Mouse (Mus musculus) liver, adult 2 months (tissue): ENCODE measurements at regions not wholly inside any gene's neighbourhood (a gene's known extent, or its start where the extent isn't known, plus 50 kb on each side); places are given as distances from the start of the nearest gene placed in this dataset.

Experiments
- CTCF ChIP-seq: fragments of 200-500 bp; IDR thresholded peaks from 2 replicates; pipeline ENCODE4 v1.5.1; 2011; ENCODE audit warnings: low read depth, low read length, control low read depth
- POLR2A ChIP-seq: fragments of 200-500 bp; IDR thresholded peaks from 2 replicates; pipeline ENCODE4 v1.6.1; 2011; ENCODE audit warnings: low read length, control low read depth; ENCODE audit not compliant: insufficient read depth; ENCODE audit errors: extremely low read depth

- TF ChIP-seq CTCF: no peak
- TF ChIP-seq POLR2A: no peak
Observed at GRCm38 (mm10) chr16:71737941-71738340, 570.2 kb upstream of the Robo1 start.
